Mouse (Mus musculus) cerebellum, adult 2 months (tissue): ENCODE results near the gene Tbata. TPM values are rescaled to one million over a fixed set of nuclear protein-coding genes. Genes with fewer than 3 reads are reported as not detected.

Source experiments
- DNase-seq, 2 experiments: peaks; one replicate each; pipeline ENCODE4 v3.0.0; 2021
- H3K27ac ChIP-seq: fragments of 200-500 bp; 2 replicates; pipeline ENCODE4 v1.5.1; 2012; ENCODE audit warnings: low read length, control low read depth, inconsistent platforms; ENCODE audit not compliant: insufficient read depth
- H3K27me3 ChIP-seq: fragments of 200-500 bp; 2 replicates; pipeline ENCODE4 v1.6.1; 2012; ENCODE audit warnings: inconsistent platforms, mild to moderate bottlenecking, low read length, moderate library complexity; ENCODE audit not compliant: control insufficient read depth, insufficient read depth
- H3K4me1 ChIP-seq: fragments of 200-500 bp; 2 replicates; pipeline ENCODE4 v1.6.1; 2011; ENCODE audit warnings: low read length; ENCODE audit not compliant: control insufficient read depth, insufficient read depth
- H3K4me3 ChIP-seq: fragments of 200-500 bp; replicated peaks from 2 replicates; pipeline ENCODE3; 2011; ENCODE audit warnings: mild to moderate bottlenecking, low read depth, low read length, control low read depth; ENCODE audit not compliant: insufficient read depth
- CTCF ChIP-seq: fragments of 200-500 bp; IDR thresholded peaks from 2 replicates; pipeline ENCODE4 v1.5.1; 2011; ENCODE audit warnings: low read depth, mild to moderate bottlenecking, control low read depth, low read length, moderate library complexity, borderline replicate concordance; ENCODE audit not compliant: insufficient read depth
- POLR2A ChIP-seq: fragments of 200-500 bp; IDR thresholded peaks from 2 replicates; pipeline ENCODE4 v1.6.1; 2011; ENCODE audit warnings: low read length, control low read depth, borderline replicate concordance; ENCODE audit not compliant: insufficient read depth
- WGBS: fragments of 180-500 bp; shearing (Covaris S2); methylation state at CpG from one replicate; pipeline ENCODE4 v1.1.7; 2018; 5-methylcytosine and 5-hydroxymethylcytosine counted together
- polyA plus RNA-seq: library from polyadenylated mRNA; depleted of rRNA; stranded (reverse); fragments of >200 nt; gene quantifications from 2 replicates; pipeline ENCODE4 v1.2.3, GENCODE M21; 2012

The Tbata gene
- polyA plus RNA-seq, 1 experiment, result 38.2 TPM

DNA sequence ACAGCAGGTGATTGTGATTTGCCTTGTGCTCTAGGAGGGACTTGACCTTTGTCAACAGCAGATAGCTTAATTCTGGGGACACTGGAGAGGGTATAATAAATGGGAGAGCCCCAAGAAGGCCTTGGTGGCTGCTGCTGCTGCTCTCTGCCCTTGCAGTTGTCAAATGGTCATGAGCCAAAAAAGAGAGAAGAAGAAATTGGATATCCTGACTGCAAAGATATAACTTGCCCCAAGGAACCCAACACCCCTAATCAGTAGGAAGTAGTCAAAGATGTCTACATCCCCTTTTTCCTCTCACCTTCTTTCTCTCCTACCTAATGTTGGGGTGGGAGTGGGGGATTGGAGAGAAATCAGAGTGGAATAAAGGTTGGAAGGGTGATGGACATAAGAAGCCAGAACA is 19.6 kb upstream of the Tbata start:
- no peaks in the 10 kb centered on the region for H3K27me3 ChIP-seq
- DNase-seq, result no peak
- no peaks in the 10 kb centered on the region for H3K4me1 ChIP-seq
- H3K4me3 ChIP-seq, result no peak overlapping the region
- H3K27ac ChIP-seq, result no peak overlapping the region
- TF ChIP-seq POLR2A (no peak), CTCF (no peak)

- WGBS, result 84% methylated on average over 3 of the region's 3 CpGs
- H3K4me1 ChIP-seq, result peaks cover under 1% of the 10 kb centered on the region; the same call in 1 of the 2 replicates
- DNase-seq, result no peak
- no peaks in the 10 kb centered on the region for H3K27me3 ChIP-seq
- TF ChIP-seq POLR2A (no peak), CTCF (no peak)
- no peak overlapping the region for H3K4me3 ChIP-seq
- H3K27ac ChIP-seq, result no peak overlapping the region
These were observed 16.1 kb upstream of the Tbata start for GRCm38 (mm10) chr10:61155611-61156010.

GRCm38 (mm10) chr10:61156453-61156852 is 15.3 kb upstream of the Tbata start:
- no peak for DNase-seq
- WGBS, result 90% methylated on average over 2 of the region's 2 CpGs

DNA sequence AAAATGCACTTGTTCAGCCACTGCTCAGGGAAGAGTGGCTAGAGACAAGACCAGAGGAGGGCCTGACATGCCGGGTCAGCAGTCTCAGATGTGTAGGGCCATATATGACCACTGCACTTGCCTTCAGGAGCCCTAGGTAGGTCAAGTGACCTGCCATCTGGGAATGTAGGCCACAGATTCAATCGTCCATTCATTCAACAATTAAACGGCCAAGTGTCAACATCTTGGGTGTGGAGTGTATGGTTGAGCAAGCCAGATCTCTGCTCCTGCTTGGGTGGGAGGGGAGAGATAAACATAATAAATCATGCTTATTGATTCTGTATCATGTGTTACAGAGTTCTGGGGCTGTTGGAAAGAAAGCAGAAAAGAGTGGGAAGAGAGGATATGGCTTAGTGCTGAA is 13.2 kb upstream of the Tbata start:
- no peak for DNase-seq
- WGBS, result 70% methylated on average over 3 of the region's 3 CpGs
- TF ChIP-seq CTCF, result no peak
- no peak for TF ChIP-seq POLR2A
- Histone ChIP-seq H3K27me3 (no peaks in the 10 kb centered on the region), H3K4me1 (peaks cover 5% of the 10 kb centered on the region; the same call in 1 of the 2 replicates), H3K27ac (no peak overlapping the region), H3K4me3 (no peak overlapping the region)

More at GRCm38 (mm10) chr10:61156453-61156852, 15.3 kb upstream of the Tbata start:
- Histone ChIP-seq H3K27ac (no peak overlapping the region), H3K4me1 (peaks cover 5% of the 10 kb centered on the region; the same call in 1 of the 2 replicates), H3K27me3 (no peaks in the 10 kb centered on the region), H3K4me3 (no peak overlapping the region)
- no peak for TF ChIP-seq POLR2A
- no peak for TF ChIP-seq CTCF

GRCm38 (mm10) chr10:61160089-61160488 is 11.7 kb upstream of the Tbata start:
- DNase-seq, result no peak
- TF ChIP-seq POLR2A (no peak), CTCF (no peak)
- peaks cover 5% of the 10 kb centered on the region; the same call in 1 of the 2 replicates for H3K4me1 ChIP-seq
- no peak overlapping the region for H3K4me3 ChIP-seq
- 88% methylated on average over 7 of the region's 7 CpGs for WGBS
- no peak overlapping the region for H3K27ac ChIP-seq
- H3K27me3 ChIP-seq, result no peaks in the 10 kb centered on the region

GRCm38 (mm10) chr10:61160671-61161070 is 11.1 kb upstream of the Tbata start:
- 18% methylated on average over 4 of the region's 4 CpGs for WGBS
- peak; percentile 36 to 46 for DNase-seq
- TF ChIP-seq POLR2A, result no peak
- no peak for TF ChIP-seq CTCF
- H3K4me1 ChIP-seq, result peaks cover 5% of the 10 kb centered on the region; the same call in 1 of the 2 replicates
- H3K4me3 ChIP-seq, result no peak overlapping the region
- H3K27ac ChIP-seq, result no peak overlapping the region
- H3K27me3 ChIP-seq, result no peaks in the 10 kb centered on the region

DNA sequence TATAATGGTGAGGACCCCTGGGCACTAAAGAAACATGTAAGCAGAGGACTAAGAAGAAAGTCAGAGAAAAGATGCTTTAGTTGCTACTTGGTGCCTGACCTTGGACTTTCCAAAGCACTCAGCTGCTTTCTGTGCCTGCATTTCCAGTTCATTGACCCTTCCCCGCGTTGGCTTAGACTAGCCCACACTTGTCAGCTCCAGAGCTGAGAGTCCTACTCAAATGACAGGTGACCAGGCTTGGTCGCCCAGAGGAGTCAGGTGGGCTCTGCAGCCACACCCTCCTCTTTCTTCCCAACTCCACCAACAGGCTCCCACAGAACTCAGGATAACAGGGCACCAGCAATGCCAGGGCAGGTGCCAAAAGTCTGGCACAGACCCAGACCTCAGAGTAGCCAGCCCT is 9.4 kb upstream of the Tbata start:
- WGBS, result 59% methylated on average over 3 of the region's 3 CpGs

DNA sequence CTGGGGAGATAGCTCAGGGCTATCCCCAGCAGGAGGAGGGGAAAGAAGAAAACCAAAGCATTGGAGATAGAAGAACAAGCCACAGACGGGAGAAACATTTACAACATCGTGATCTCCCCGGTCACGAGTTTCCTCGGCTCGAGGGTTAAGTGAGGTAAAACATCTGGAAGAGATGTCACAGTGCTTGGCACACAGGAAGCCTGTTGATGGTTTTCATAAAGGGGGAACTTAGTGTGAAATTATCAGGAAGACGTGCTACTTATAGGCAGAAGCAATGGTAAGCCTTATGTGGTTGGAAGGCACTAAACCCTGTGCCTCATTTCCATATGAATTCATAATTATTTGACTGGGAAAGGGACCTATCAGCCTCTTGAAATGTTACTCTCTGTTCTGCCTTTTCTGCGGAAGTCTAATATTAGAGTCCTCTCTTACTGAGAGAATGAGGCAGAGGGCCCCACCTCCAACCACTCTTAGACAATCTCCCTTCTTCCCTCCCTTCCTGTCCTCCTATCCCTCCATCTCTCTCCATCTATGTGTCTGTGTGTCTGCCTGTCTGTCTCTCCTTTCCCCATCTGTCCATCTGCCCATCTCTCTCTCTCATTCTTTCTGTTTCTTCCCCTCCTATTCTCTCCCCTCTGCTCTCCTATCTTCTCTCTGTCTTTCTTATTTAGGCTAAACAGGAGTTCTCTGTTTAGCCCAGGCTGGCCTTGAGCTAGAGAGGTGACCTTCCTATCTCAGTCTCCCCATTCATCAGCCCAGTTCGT is 4.2 kb upstream of the Tbata start:
- H3K4me1 ChIP-seq, result no peaks in the 10 kb centered on the region
- H3K27me3 ChIP-seq, result no peaks in the 10 kb centered on the region
- TF ChIP-seq CTCF (no peak), POLR2A (no peak)
- no peak overlapping the region for H3K27ac ChIP-seq
- no peak for DNase-seq
- WGBS, result 81% methylated on average over 9 of the region's 9 CpGs
- H3K4me3 ChIP-seq, result no peak overlapping the region

More for the DNA sequence above, 9.4 kb upstream of the Tbata start:
- peaks cover 5% of the 10 kb centered on the region; the same call in 1 of the 2 replicates for H3K4me1 ChIP-seq
- no peak overlapping the region for H3K4me3 ChIP-seq
- no peaks in the 10 kb centered on the region for H3K27me3 ChIP-seq
- TF ChIP-seq CTCF (no peak), POLR2A (no peak)
- H3K27ac ChIP-seq, result no peak overlapping the region
- DNase-seq, result no peak
